Mouse (Mus musculus) liver, postnatal 0 days (tissue): Measurements from ENCODE around the gene Izumo1. TPM values are rescaled to one million over a fixed set of nuclear protein-coding genes. Genes with fewer than 3 reads are reported as not detected.
"Not testable (repeated sequence)": the region's sequence is repeated elsewhere in the genome, so short reads cannot be mapped to it uniquely, and the experiment has no call there.

ENCODE experiments used
- ATAC-seq: fragments of 200-750 bp; cut with Nextera tagmentation; 2 replicates; pipeline ENCODE4 v1.8.0; 2017; ENCODE audit warnings: mild to moderate bottlenecking, moderate library complexity
- DNase-seq: peaks from one replicate; pipeline ENCODE4 v3.0.0-alpha.2; 2016
- H3K27ac ChIP-seq: fragments of 300-500 bp; sonication (generic); 2 replicates; pipeline ENCODE4 v1.5.1; 2014; ENCODE audit warnings: antibody characterized with exemption, moderate library complexity, mild to moderate bottlenecking, low read depth
- H3K27me3 ChIP-seq: fragments of 300-500 bp; sonication (generic); 2 replicates; pipeline ENCODE4 v1.6.1; 2014; ENCODE audit warnings: low read length, control low read depth, mixed read lengths; ENCODE audit not compliant: insufficient read depth
- H3K36me3 ChIP-seq: fragments of 300-500 bp; sonication (generic); replicated peaks from 2 replicates; pipeline ENCODE4 v1.6.1; 2014; ENCODE audit warnings: mild to moderate bottlenecking, control low read depth, low read length, moderate library complexity, mixed read lengths; ENCODE audit not compliant: insufficient read depth
- H3K4me1 ChIP-seq: fragments of 300-500 bp; sonication (generic); 2 replicates; pipeline ENCODE4 v1.6.1; 2014; ENCODE audit warnings: antibody characterized with exemption, mild to moderate bottlenecking, control low read depth; ENCODE audit not compliant: insufficient read depth
- H3K4me2 ChIP-seq: fragments of 300-500 bp; sonication (generic); 2 replicates; pipeline ENCODE4 v1.6.1; 2014; ENCODE audit warnings: low read depth, mild to moderate bottlenecking, low read length, moderate library complexity, mixed read lengths
- H3K4me3 ChIP-seq: fragments of 300-500 bp; sonication (generic); 2 replicates; pipeline ENCODE4 v1.5.1; 2014; ENCODE audit warnings: low read depth, low read length
- H3K9ac ChIP-seq: fragments of 300-500 bp; sonication (generic); replicated peaks from 2 replicates; pipeline ENCODE4 v1.6.1; 2014; ENCODE audit warnings: mild to moderate bottlenecking, moderate library complexity
- H3K9me3 ChIP-seq: fragments of 300-500 bp; sonication (generic); 2 replicates; pipeline ENCODE4 v1.6.1; 2016; ENCODE audit warnings: mild to moderate bottlenecking, control low read depth, low read length, mixed read lengths
- CTCF ChIP-seq: sonication (generic); IDR thresholded peaks from 2 replicates; pipeline ENCODE4 v1.5.1; 2016; ENCODE audit warnings: antibody characterized with exemption, low read depth
- EP300 ChIP-seq: IDR thresholded peaks from 2 replicates; pipeline ENCODE4 v1.6.1; 2016; ENCODE audit warnings: antibody characterized with exemption, low read depth, mild to moderate bottlenecking
- WGBS: fragments of 180-500 bp; shearing (Covaris S2); extraction: QIAGEN DNeasy Blood & Tissue Kit; methylation state at CpG from one replicate; pipeline ENCODE4 v1.1.7; 2014; ENCODE audit not compliant: insufficient replicate concordance; 5-methylcytosine and 5-hydroxymethylcytosine counted together
- polyA plus RNA-seq: library from polyadenylated mRNA; unstranded; fragments of >200 nt; fragmentation: Nextera tagmentation; extraction: Ambion mirVana; gene quantifications from 2 replicates; pipeline ENCODE4 v1.2.1, GENCODE M21; 2015

Gene Izumo1
- polyA plus RNA-seq, 1 experiment from 2014 or later = 0.09 TPM

- H3K4me1 ChIP-seq = no peaks in the 10 kb centered on the region
- WGBS = 39% methylated on average over 17 of the region's 17 CpGs
- H3K9ac ChIP-seq = no peak overlapping the region
- no peaks in the 10 kb centered on the region for H3K9me3 ChIP-seq
- TF ChIP-seq CTCF (no peak), EP300 (no peak)
- H3K27ac ChIP-seq = no peak overlapping the region
- peak overlapping the region; percentile 39 for H3K4me2 ChIP-seq
- H3K36me3 ChIP-seq = no peaks in the 10 kb centered on the region
- H3K27me3 ChIP-seq = 0 out of 2 replicates have a peak, but pooled peaks cover 3% of the 10 kb centered on the region
- H3K4me3 ChIP-seq = no peak overlapping the region
- peak; percentile 25; the same call in 1 of the 2 replicates for ATAC-seq
- DNase-seq = no peak
Measured at GRCm38 (mm10) chr7:45654424-45655047, 32.9 kb downstream of the Izumo1 start.

GRCm38 (mm10) chr7:45660746-45661478 is 39.3 kb downstream of the Izumo1 start:
- no peak for ATAC-seq

GRCm38 (mm10) chr7:45661702-45662101 is 40.1 kb downstream of the Izumo1 start:
- not testable (repeated sequence) for DNase-seq, H3K4me2 ChIP-seq, H3K36me3 ChIP-seq, H3K4me1 ChIP-seq, H3K9ac ChIP-seq, H3K27ac ChIP-seq, ATAC-seq, H3K9me3 ChIP-seq, H3K27me3 ChIP-seq, H3K4me3 ChIP-seq
- 80% methylated on average over 6 of the region's 6 CpGs for WGBS

More at GRCm38 (mm10) chr7:45660746-45661478, 39.3 kb downstream of the Izumo1 start:
- no peaks in the 10 kb centered on the region for H3K9me3 ChIP-seq
- no peak overlapping the region for H3K4me3 ChIP-seq
- H3K27me3 ChIP-seq = no peaks in the 10 kb centered on the region
- H3K36me3 ChIP-seq = no peaks in the 10 kb centered on the region
- H3K4me2 ChIP-seq = no peak overlapping the region
- 56% methylated on average over 11 of the region's 11 CpGs for WGBS
- no peak for TF ChIP-seq EP300
- peak overlapping the region; percentile 51; the same call in 1 of the 2 replicates for H3K27ac ChIP-seq
- H3K4me1 ChIP-seq = 0 out of 2 replicates have a peak, but pooled peaks cover 3% of the 10 kb centered on the region
- peak; percentile 41 for DNase-seq
- no peak overlapping the region for H3K9ac ChIP-seq

- no peak overlapping the region for H3K4me3 ChIP-seq
- no peaks in the 10 kb centered on the region for H3K9me3 ChIP-seq
- H3K27ac ChIP-seq = no peak overlapping the region
- TF ChIP-seq CTCF (no peak), EP300 (no peak)
- H3K9ac ChIP-seq = no peak overlapping the region
- DNase-seq (no peak), ATAC-seq (no peak)
- no peak overlapping the region for H3K4me2 ChIP-seq
- H3K36me3 ChIP-seq = no peaks in the 10 kb centered on the region
- H3K27me3 ChIP-seq = no peaks in the 10 kb centered on the region
- WGBS = 46% methylated on average over 13 of the region's 13 CpGs
- H3K4me1 ChIP-seq = 0 out of 2 replicates have a peak, but pooled peaks cover 3% of the 10 kb centered on the region
Measured at GRCm38 (mm10) chr7:45665303-45666138, 43.9 kb downstream of the Izumo1 start.

- Histone ChIP-seq H3K27ac (no peak within 1 kb of the TSS), H3K4me1 (0 out of 2 replicates have a peak, but pooled peaks cover 3% of the 10 kb centered on the region), H3K4me3 (no peak within 1 kb of the TSS), H3K27me3 (no peaks in the 10 kb centered on the region), H3K9me3 (no peaks in the 10 kb centered on the region), H3K9ac (no peak within 1 kb of the TSS), H3K4me2 (no peak within 1 kb of the TSS), H3K36me3 (no peaks in the 10 kb centered on the region)
- DNase-seq = no peak
- 78% methylated on average over 7 of the region's 7 CpGs for WGBS
- TF ChIP-seq CTCF (no peak), EP300 (no peak)
- ATAC-seq = no peak
Measured at GRCm38 (mm10) chr7:45666161-45666560, 44.5 kb downstream of the Izumo1 start, which contains the start of gene Fut2. Fut2 (minus strand) TSS chr7:45666394.

GRCm38 (mm10) chr7:45667761-45668160 is 46.1 kb downstream of the Izumo1 start:
- Histone ChIP-seq H3K36me3 (no peaks in the 10 kb centered on the region), H3K4me2 (no peak overlapping the region), H3K27me3 (no peaks in the 10 kb centered on the region), H3K4me1 (0 out of 2 replicates have a peak, but pooled peaks cover 3% of the 10 kb centered on the region), H3K27ac (no peak overlapping the region), H3K9me3 (no peaks in the 10 kb centered on the region), H3K9ac (no peak overlapping the region), H3K4me3 (no peak overlapping the region)
- WGBS = 88% methylated on average over 14 of the region's 14 CpGs
- no peak for DNase-seq
- TF ChIP-seq CTCF (no peak), EP300 (no peak)
- no peak for ATAC-seq
